Mouse (Mus musculus) bone marrow, adult 2 months (tissue): Measurements from ENCODE around the gene Ppip5k1.

Source experiments
- CTCF ChIP-seq: fragments of 200-500 bp; IDR thresholded peaks from 2 replicates; pipeline ENCODE4 v1.5.1; 2011; ENCODE audit warnings: low read length, control low read depth; ENCODE audit not compliant: control insufficient read depth, insufficient read depth
- POLR2A ChIP-seq: fragments of 200-500 bp; IDR thresholded peaks from 2 replicates; pipeline ENCODE4 v1.6.1; 2011; ENCODE audit warnings: low read depth, mild to moderate bottlenecking, control low read depth, low read length, borderline replicate concordance; ENCODE audit not compliant: control insufficient read depth

DNA sequence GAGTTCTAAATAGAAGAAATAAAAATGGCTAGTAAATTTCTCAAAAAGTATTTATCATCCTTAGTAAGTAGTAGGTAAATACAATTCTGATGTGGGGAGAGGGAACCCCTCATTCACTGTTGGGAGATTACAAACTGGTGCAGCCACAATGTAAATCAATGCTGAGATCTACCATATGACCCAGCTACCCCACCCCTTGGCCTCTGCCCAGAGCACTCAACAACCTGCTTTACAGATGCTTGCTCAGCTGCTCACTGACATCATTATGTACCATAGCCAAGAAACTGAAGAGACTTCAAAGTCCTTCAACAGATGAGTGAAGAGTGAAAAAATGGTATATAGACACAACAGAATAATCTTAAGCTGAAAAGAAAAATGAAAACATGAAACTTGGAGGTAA, 48.1 kb upstream of the Ppip5k1 start:
- TF ChIP-seq CTCF (no peak), POLR2A (no peak)
